Mouse (Mus musculus) B cell, adult (primary cell): ENCODE results near the gene Cks1brt. TPM values are rescaled to one million over a fixed set of nuclear protein-coding genes. Genes with fewer than 3 reads are reported as not detected.

ENCODE experiments used
- total RNA-seq: library from RNA; stranded (reverse); gene quantifications from 4 replicates; pipeline ENCODE4 v1.2.4, GENCODE M21; 2023; ENCODE audit not compliant: inconsistent age

The Cks1brt gene
- not detected in 4 replicates for total RNA-seq

GRCm38 (mm10) chr8:85151624-85152023, at the start of gene Cks1brt:
TSS of gene Cks1brt (plus strand) at chr8:85151924.

GRCm38 (mm10) chr8:85122995-85123394, 28.7 kb upstream of the Cks1brt start, which contains the start of gene Zfp791:
TSS of gene Zfp791 (minus strand) at chr8:85123095.

Other genes starting within 250 kb of the Cks1brt start
- gene Klf1, start 250.0 kb upstream of the Cks1brt start, total RNA-seq = 0.32 to 0.45 TPM in 2 of 4 replicates, not detected in the others
- 67.4 to 74.5 TPM (median 72.7 TPM) in 4 replicates for gene Dnase2a, start 243.4 kb upstream of the Cks1brt start, total RNA-seq
- 0.16 to 0.57 TPM (median 0.23 TPM) in 4 replicates for gene Mast1, start 214.6 kb upstream of the Cks1brt start, total RNA-seq
- gene Rtbdn, start 204.9 kb upstream of the Cks1brt start, total RNA-seq = not detected in 4 replicates
- gene Gm49661, start 182.5 kb upstream of the Cks1brt start, total RNA-seq = 2.0 TPM in 1 of 4 replicates, not detected in the others
- gene Prdx2, start 182.3 kb upstream of the Cks1brt start, total RNA-seq = 57.4 to 60.7 TPM (median 59.6 TPM) in 4 replicates
- 30.0 to 35.5 TPM (median 33.5 TPM) in 4 replicates for gene Rnaseh2a, start 182.2 kb upstream of the Cks1brt start, total RNA-seq
- 1,539 to 1,702 TPM (median 1,628 TPM) in 4 replicates for gene Junb, start 173.2 kb upstream of the Cks1brt start, total RNA-seq
- gene Hook2, start 161.3 kb upstream of the Cks1brt start, total RNA-seq = 5.9 to 8.3 TPM (median 6.6 TPM) in 4 replicates
- 0.32 TPM in 1 of 4 replicates, not detected in the others for gene Best2, start 137.4 kb upstream of the Cks1brt start, total RNA-seq
- gene Asna1, start 126.6 kb upstream of the Cks1brt start, total RNA-seq = 87.6 to 96.1 TPM (median 94.0 TPM) in 4 replicates
- 205 to 226 TPM (median 223 TPM) in 4 replicates for gene Trir, start 125.1 kb upstream of the Cks1brt start, total RNA-seq
- 38.8 to 49.7 TPM (median 45.7 TPM) in 4 replicates for gene Tnpo2, start 115.0 kb upstream of the Cks1brt start, total RNA-seq
- gene Fbxw9, start 91.9 kb upstream of the Cks1brt start, total RNA-seq = 14.4 to 17.5 TPM (median 15.4 TPM) in 4 replicates
- 3.0 TPM in 1 of 4 replicates, not detected in the others for gene Gm5741, start 83.9 kb upstream of the Cks1brt start, total RNA-seq
- 105 to 138 TPM (median 115 TPM) in 4 replicates for gene Dhps, start 80.2 kb upstream of the Cks1brt start, total RNA-seq
- gene Wdr83os, start 71.2 kb upstream of the Cks1brt start, total RNA-seq = 49.2 to 55.9 TPM (median 50.9 TPM) in 4 replicates
- 12.5 to 15.1 TPM (median 13.1 TPM) in 4 replicates for gene Wdr83, start 70.6 kb upstream of the Cks1brt start, total RNA-seq
- gene Man2b1, start 68.7 kb upstream of the Cks1brt start, total RNA-seq = 156 to 176 TPM (median 163 TPM) in 4 replicates
- gene Zfp791, start 28.8 kb upstream of the Cks1brt start, total RNA-seq = 0.16 TPM in 1 of 4 replicates, not detected in the others
- not detected in 4 replicates for gene Olfr371, start 74.1 kb downstream of the Cks1brt start, total RNA-seq
- 32.0 to 38.7 TPM (median 36.8 TPM) in 4 replicates for gene Orc6, start 147.7 kb downstream of the Cks1brt start, total RNA-seq
- gene Vps35, start 147.9 kb downstream of the Cks1brt start, total RNA-seq = 68.0 to 75.1 TPM (median 70.5 TPM) in 4 replicates
- gene Mylk3, start 234.4 kb downstream of the Cks1brt start, total RNA-seq = not detected in 4 replicates